Mouse (Mus musculus) left cerebral cortex, adult 2 months (tissue): ENCODE measurements around the gene Dbi. TPM values are rescaled to one million over a fixed set of nuclear protein-coding genes. Genes with fewer than 3 reads are reported as not detected.
A peak's percentile ranks its signal among the peaks of the same experiment; 100 is the strongest.

Source experiments
- DNase-seq, 2 experiments: peaks; one replicate each; pipeline ENCODE4 v3.0.0; 2021 to 2022; ENCODE audit warnings: low spot score in 2 of 2, mixed read lengths in 1 of 2; ENCODE audit errors: extremely low spot score in 1 of 2
- H3K27ac ChIP-seq: fragments of 200-600 bp; 2 replicates; pipeline ENCODE4 v1.8.1; 2022
- H3K4me3 ChIP-seq: fragments of 200-600 bp; 2 replicates; pipeline ENCODE4 v1.8.1; 2022
- CTCF ChIP-seq: fragments of 200-600 bp; IDR thresholded peaks from 2 replicates; pipeline ENCODE4 v1.8.1; 2022; ENCODE audit warnings: antibody characterized with exemption, mild to moderate bottlenecking, moderate library complexity
- intact Hi-C: fragments of 180-260 bp; cut with DNase I; formaldehyde crosslinking; loops from one replicate; pipeline ENCODE4 v1.15.1; 2025
- long read RNA-seq, 2 experiments: library from polyadenylated mRNA; stranded (forward); transcript quantifications; one replicate each; pipeline ENCODE4 v2.0.0; 2021; ENCODE audit warnings: borderline mapping rate in 2 of 2
- total RNA-seq, 2 experiments: library from RNA; stranded (reverse); gene quantifications; 2 replicates each; pipeline ENCODE4 v1.2.3; 2021

The Dbi gene
- 100 to 1,000 TPM; 202 to 252 TPM for total RNA-seq
- long read RNA-seq, experiment 1, transcript Dbi-201 (4 exons, 569 nt): major isoform, 176 of 184 reads
- long read RNA-seq, experiment 1, partial matches to known transcripts: 0 of 184 reads
- long read RNA-seq, experiment 1, other reads (novel, unspliced or antisense): 3 of 184 reads
- long read RNA-seq, experiment 2, transcript Dbi-201 (4 exons, 569 nt): major isoform, 171 of 180 reads
- long read RNA-seq, experiment 2, partial matches to known transcripts: 1 of 180 reads
- long read RNA-seq, experiment 2, other reads (novel, unspliced or antisense): 2 of 180 reads

DNA sequence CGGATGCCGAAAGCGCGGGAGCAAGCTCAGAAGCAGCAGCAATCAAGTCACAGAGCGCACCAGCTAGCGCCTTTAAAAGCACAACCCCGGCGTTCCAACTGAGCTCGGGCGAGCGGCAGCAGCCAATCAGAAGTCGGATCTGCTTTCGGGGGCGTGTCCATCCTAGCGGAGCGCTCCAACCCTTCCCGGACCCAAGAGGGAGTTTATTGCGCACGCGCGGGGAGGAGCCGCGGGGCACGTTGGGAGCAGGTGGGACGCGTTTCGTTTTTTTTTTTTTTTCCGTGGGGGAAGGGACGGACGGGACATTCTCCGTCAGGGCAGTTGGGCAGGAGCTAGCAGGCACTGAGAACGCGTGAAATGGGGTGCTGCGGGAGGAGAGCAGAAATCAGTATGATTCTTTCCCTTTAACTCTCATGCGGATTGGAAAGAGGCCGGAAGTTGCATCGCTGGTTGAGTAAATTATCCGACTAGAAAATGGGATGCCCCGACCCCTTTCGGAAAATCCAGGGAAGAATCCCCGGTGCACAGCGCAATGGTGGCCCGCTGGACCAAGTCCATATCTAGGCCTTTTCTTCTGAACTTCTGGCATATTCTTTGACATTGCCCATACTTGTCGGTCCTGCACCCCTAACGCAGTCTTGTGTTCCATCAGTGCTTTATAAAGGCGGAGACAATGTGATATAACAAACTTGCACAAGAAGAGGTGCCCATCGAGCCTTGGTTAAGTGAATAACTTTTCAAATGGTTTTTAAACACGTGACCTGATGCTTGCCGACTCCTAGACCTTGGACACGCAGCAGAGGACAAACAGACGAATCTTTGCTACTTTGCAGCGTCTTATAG, at the start of gene Dbi, which contains the start of gene 3110009E18Rik:
Gene Dbi, minus strand, starts transcription at position 110 of the 843 bp plus-strand sequence.
Gene 3110009E18Rik, plus strand, starts transcription at position 219 of the 843 bp plus-strand sequence.
- peak; percentile 97 to 98 for DNase-seq
- Histone ChIP-seq H3K27ac (peak within 1 kb of the TSS; percentile 93), H3K4me3 (peak within 1 kb of the TSS; percentile 88)
- TF ChIP-seq CTCF: no peak; the same call in 1 of the 2 replicates
- intact Hi-C loops: loop anchor here (2.0 kb wide), 1 partner anchor 16 kb away; no protein-coding TSS in a partner anchor

DNA sequence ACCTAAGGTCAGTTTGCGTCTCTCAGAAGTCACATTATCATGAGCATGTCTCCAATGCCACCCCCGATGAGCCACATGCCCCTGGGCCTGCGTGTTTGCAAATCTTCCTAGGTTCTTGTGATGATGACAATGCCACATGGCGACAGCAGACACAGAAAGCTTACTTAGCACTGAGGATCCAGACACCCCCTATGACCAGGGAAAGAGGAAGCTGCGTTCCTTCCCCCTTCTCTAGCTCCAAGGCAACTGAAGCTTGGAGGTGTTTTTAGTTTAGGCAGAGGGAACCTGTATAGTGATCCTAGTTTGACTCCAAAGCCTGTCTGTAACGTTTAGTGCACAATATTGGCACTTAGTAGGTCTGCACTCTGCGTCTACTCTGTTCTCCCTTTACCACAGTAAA, 49.4 kb upstream of the Dbi start:
- Histone ChIP-seq H3K4me3 (no peak overlapping the region), H3K27ac (no peak overlapping the region)
- DNase-seq: no peak
- TF ChIP-seq CTCF: no peak
- intact Hi-C loops: loop anchor here (5.0 kb wide), 2 partner anchors 167 to 297 kb away; no protein-coding TSS in a partner anchor

DNA sequence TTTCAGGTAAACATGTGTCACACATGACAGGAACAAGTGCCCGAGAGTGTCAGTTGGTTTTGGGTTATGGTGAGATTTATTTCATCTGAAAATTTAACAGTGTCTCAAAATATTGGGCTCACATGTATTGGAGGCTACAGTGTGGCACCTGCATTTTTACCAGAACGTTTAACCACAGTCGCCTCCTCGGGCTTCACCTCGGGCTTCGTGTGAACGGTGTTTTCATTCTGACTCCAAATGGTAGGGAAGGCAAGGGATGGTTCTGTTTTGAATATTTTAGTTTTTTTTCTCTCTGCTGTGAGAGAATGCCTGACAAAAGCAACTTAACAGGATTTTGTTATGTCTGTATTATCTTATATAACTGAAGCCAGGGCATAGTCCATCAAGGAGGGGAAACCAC, 47.8 kb upstream of the Dbi start:
- H3K27ac ChIP-seq: no peak overlapping the region
- no peak for TF ChIP-seq CTCF
- H3K4me3 ChIP-seq: no peak overlapping the region
- intact Hi-C loops: no loop called here
- no peak for DNase-seq

DNA sequence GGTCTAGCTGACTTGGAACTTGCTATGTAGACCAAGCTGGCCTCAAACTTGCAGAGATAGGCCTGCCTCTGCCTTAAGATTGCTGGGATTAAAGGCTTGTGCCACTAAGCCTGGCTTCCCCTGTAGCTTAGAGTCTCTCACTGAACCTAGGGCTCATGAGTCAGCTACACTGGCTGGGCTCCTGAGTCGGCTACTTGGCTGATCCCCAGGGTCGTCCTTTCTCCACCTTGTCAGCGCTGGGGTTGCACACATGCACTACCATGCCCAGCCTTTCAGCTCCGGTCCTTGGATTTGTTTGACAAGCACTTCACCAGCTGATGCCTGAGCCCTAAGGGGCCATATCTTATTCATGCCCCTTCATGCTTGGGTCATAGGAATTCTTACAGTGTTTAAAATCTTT, 47.1 kb upstream of the Dbi start:
- intact Hi-C loops: no loop called here

DNA sequence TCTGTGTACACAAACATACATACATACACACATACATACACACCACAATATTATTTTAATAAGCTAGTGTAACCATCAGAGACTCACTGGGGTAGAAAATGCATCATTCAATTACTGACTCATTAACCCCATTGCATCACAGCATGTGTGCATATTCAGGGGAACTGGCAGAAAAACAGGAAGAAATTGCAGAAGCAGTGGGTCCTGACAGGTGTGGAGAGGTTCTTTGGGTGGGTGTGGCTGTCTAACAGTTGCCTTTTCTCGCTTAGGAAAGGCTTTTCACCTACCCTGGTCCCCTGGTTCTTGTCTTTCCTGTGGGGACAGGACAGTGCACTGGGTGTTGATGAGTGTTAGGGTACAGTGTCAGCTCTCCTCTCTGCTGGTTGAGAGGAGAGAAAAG, 41.7 kb upstream of the Dbi start:
- no peak for TF ChIP-seq CTCF
- Histone ChIP-seq H3K27ac (no peak overlapping the region), H3K4me3 (no peak overlapping the region)
- intact Hi-C loops: no loop called here
- no peak for DNase-seq

More for the DNA sequence above, 47.1 kb upstream of the Dbi start:
- no peak overlapping the region for H3K4me3 ChIP-seq
- no peak for DNase-seq
- H3K27ac ChIP-seq: no peak overlapping the region
- TF ChIP-seq CTCF: no peak

GRCm38 (mm10) chr1:120161502-120161901, 40.6 kb upstream of the Dbi start:
- TF ChIP-seq CTCF: no peak
- intact Hi-C loops: no loop called here
- no peak for DNase-seq
- H3K4me3 ChIP-seq: no peak overlapping the region
- no peak overlapping the region for H3K27ac ChIP-seq

GRCm38 (mm10) chr1:120158474-120159127, 37.7 kb upstream of the Dbi start:
- TF ChIP-seq CTCF: no peak
- intact Hi-C loops: no loop called here
- Histone ChIP-seq H3K27ac (no peak overlapping the region), H3K4me3 (no peak overlapping the region)
- DNase-seq: no peak

- peak; percentile 81 for TF ChIP-seq CTCF
- intact Hi-C loops: loop anchor here (2.0 kb wide), 1 partner anchor 57 kb away; no protein-coding TSS in a partner anchor
- Histone ChIP-seq H3K4me3 (no peak overlapping the region), H3K27ac (no peak overlapping the region)
- peak in 1 of 2 experiments; percentile 34 for DNase-seq
These were observed 34.4 kb upstream of the Dbi start for GRCm38 (mm10) chr1:120155325-120155724.

GRCm38 (mm10) chr1:120154232-120154631, 33.4 kb upstream of the Dbi start:
- TF ChIP-seq CTCF: peak; percentile 63
- H3K27ac ChIP-seq: no peak overlapping the region
- intact Hi-C loops: loop anchor here (2.0 to 5.0 kb wide), 3 partner anchors 55 to 398 kb away; no protein-coding TSS in a partner anchor

DNA sequence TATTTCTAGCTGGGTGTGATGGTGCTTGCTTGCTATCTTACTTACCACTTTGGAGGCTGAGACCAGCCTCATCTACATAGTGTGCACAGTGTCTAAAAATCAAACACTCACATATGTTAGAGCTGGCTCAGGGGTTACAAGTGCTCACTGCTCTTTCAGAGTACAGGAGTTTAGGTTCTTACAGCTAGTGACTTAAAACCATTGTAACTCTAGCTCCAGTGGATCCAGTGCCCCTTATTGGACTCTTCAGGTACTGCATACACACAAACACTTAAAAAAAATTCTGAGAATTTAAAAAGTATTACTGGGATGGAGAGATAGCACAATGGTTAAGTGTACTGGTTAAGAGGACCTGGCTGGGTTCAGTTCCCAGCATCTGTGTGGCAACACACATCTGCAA, 26.1 kb upstream of the Dbi start:
- no peak overlapping the region for H3K4me3 ChIP-seq
- no peak overlapping the region for H3K27ac ChIP-seq
- intact Hi-C loops: loop anchor here (2.0 kb wide), 1 partner anchor 46 kb away; no protein-coding TSS in a partner anchor
- no peak for DNase-seq
- TF ChIP-seq CTCF: peak; percentile 62

More at GRCm38 (mm10) chr1:120154232-120154631, 33.4 kb upstream of the Dbi start:
- no peak overlapping the region for H3K4me3 ChIP-seq
- DNase-seq: no peak

GRCm38 (mm10) chr1:120145527-120146216, 24.8 kb upstream of the Dbi start:
- intact Hi-C loops: loop anchor here (2.0 kb wide), 1 partner anchor 45 kb away; no protein-coding TSS in a partner anchor
- no peak for TF ChIP-seq CTCF
- no peak for DNase-seq
- Histone ChIP-seq H3K27ac (no peak overlapping the region), H3K4me3 (no peak overlapping the region)
